Mouse (Mus musculus) MN1 (cell line): ENCODE measurements around the gene Pfas.
A peak's percentile ranks its signal among the peaks of the same experiment; 100 is the strongest.
"Not testable (repeated sequence)": the region's sequence is repeated elsewhere in the genome, so short reads cannot be mapped to it uniquely, and the experiment has no call there.

Source experiments
- DNase-seq: peaks from one replicate; pipeline ENCODE4 v3.0.0-alpha.2; 2016; ENCODE audit warnings: low spot score

Pfas gene

DNA sequence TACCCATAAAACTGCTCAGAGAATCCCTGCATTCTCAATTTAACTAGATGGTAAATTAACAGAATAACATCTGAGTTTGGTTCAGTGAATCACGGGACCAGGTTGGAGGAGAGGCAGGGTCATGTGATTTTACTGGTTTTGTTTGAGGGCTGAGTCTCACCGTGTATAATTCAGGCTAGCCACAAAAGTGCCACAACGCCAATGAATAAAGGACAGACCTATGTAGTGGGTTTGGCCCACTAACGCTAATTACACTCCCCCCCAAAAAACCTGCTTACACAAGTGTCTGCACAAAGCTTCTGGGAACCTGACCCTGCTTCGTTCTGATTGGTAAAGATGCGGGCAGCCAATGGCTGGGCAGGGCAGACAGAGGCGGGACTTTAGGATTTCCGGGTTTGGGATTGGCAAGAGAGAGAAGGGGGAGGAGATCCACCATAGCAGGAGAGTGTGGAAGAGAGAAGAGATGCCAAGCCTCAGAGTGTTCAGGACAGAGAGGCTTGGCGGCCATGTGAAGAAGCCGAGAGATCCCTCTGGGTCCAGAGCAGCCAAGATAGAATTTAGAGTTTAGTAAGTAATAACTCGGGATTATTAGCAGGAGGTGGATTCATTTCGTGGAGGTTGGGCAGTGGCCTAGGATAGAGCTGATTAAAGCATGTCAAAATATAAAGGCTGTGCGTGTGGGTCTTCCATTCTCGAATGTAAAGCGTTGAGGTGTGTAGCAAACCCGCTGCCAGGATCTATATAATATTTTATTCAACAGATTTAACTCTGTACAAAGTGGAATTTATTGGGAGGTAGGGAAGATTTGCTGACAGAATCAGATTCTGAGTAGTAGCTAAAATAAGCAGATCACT lies 68.6 kb downstream of the Pfas start:
- peak; percentile 88 for DNase-seq

DNA sequence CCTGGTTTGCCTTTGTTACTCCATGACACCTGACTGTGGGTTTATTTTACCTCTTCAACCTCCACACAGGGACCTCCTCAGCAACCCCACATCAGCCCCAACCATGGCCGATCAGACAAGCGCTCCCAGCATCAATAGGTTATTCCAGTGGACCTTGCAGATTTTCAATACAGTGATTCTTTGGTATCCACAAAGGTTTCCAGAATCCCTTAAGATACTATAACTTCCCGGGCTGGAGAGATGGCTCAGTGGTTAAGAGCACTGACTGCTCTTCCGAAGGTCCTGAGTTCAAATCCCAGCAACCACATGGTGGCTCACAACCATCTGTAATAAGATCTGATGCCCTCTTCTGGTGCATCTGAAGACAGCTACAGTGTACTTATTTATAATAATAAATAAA lies 71.3 kb downstream of the Pfas start:
- not testable (repeated sequence) for DNase-seq
